Mouse (Mus musculus) stomach, embryonic 14.5 days (tissue): ENCODE results near the gene Adamts8. TPM values are rescaled to one million over a fixed set of nuclear protein-coding genes. Genes with fewer than 3 reads are reported as not detected.

Experiments used
- ATAC-seq: fragments of 200-750 bp; cut with Nextera tagmentation; 2 replicates; pipeline ENCODE4 v1.8.0; 2017; ENCODE audit warnings: low read depth, moderate TSS enrichment; ENCODE audit not compliant: insufficient number of reproducible peaks, insufficient read depth, low FRiP score
- H3K27ac ChIP-seq: fragments of 300-500 bp; sonication (generic); 2 replicates; pipeline ENCODE4 v1.5.1; 2014; ENCODE audit warnings: mild to moderate bottlenecking, low read length, moderate library complexity, mixed read lengths
- H3K27me3 ChIP-seq: fragments of 300-500 bp; sonication (generic); 2 replicates; pipeline ENCODE4 v1.6.1; 2014; ENCODE audit warnings: low read length, control low read depth, mixed read lengths; ENCODE audit not compliant: control insufficient read depth, insufficient read depth
- H3K36me3 ChIP-seq: fragments of 300-500 bp; sonication (generic); 2 replicates; pipeline ENCODE4 v1.6.1; 2014; ENCODE audit warnings: mild to moderate bottlenecking, control low read depth, low read length, moderate library complexity, mixed read lengths; ENCODE audit not compliant: control insufficient read depth, insufficient read depth
- H3K4me1 ChIP-seq: fragments of 300-500 bp; sonication (generic); 2 replicates; pipeline ENCODE4 v1.6.1; 2014; ENCODE audit warnings: low read length, control low read depth, mixed read lengths; ENCODE audit not compliant: control insufficient read depth, insufficient read depth
- H3K4me2 ChIP-seq: fragments of 300-500 bp; sonication (generic); replicated peaks from 2 replicates; pipeline ENCODE4 v1.6.1; 2014; ENCODE audit warnings: low read depth, low read length, control low read depth
- H3K4me3 ChIP-seq: fragments of 300-500 bp; sonication (generic); 2 replicates; pipeline ENCODE4 v1.5.1; 2014; ENCODE audit warnings: low read depth, low read length, control low read depth
- H3K9ac ChIP-seq: fragments of 300-500 bp; sonication (generic); replicated peaks from 2 replicates; pipeline ENCODE4 v1.6.1; 2014; ENCODE audit warnings: low read depth, mild to moderate bottlenecking, control low read depth, low read length, moderate library complexity, mixed read lengths
- H3K9me3 ChIP-seq: fragments of 300-500 bp; sonication (generic); 2 replicates; pipeline ENCODE4 v1.6.1; 2016; ENCODE audit warnings: low read depth, low read length, control low read depth; ENCODE audit not compliant: control insufficient read depth
- WGBS: fragments of 180-500 bp; shearing (Covaris S2); extraction: QIAGEN DNeasy Blood & Tissue Kit; methylation state at CpG from one replicate; pipeline ENCODE4 v1.1.7; 2014; 5-methylcytosine and 5-hydroxymethylcytosine counted together
- polyA plus RNA-seq: library from polyadenylated mRNA; unstranded; fragments of >200 nt; fragmentation: Nextera tagmentation; extraction: Ambion mirVana; gene quantifications from 2 replicates; pipeline ENCODE4 v1.2.1, GENCODE M21; 2014

Adamts8 gene
- 8.1 and 8.3 TPM in 2 replicates for polyA plus RNA-seq

- peaks cover 4% of the 10 kb centered on the region; the same call in 1 of the 2 replicates for H3K4me1 ChIP-seq
- under 1% methylated on average over 91 of the region's 96 CpGs for WGBS
- H3K27ac ChIP-seq, result no peak within 1 kb of the TSS
- H3K9ac ChIP-seq, result peak within 1 kb of the TSS; percentile 22
- ATAC-seq, result peak; percentile 72
- H3K36me3 ChIP-seq, result no peaks in the 10 kb centered on the region
- H3K4me2 ChIP-seq, result peak within 1 kb of the TSS; percentile 97
- H3K27me3 ChIP-seq, result peaks cover 24% of the 10 kb centered on the region
- H3K4me3 ChIP-seq, result peak within 1 kb of the TSS; percentile 62
- H3K9me3 ChIP-seq, result no peaks in the 10 kb centered on the region
Measured at GRCm38 (mm10) chr9:30942512-30943313, at the start of gene Adamts8. TSS of gene Adamts8 (plus strand) at chr9:30942562.

GRCm38 (mm10) chr9:30895618-30896017 is 46.7 kb upstream of the Adamts8 start:
- H3K27ac ChIP-seq, result no peak overlapping the region
- WGBS, result 79% methylated on average over 3 of the region's 3 CpGs
- ATAC-seq, result no peak

GRCm38 (mm10) chr9:30896752-30897151 is 45.6 kb upstream of the Adamts8 start:
- Histone ChIP-seq H3K4me3 (no peak overlapping the region), H3K36me3 (peaks cover 3% of the 10 kb centered on the region), H3K27ac (no peak overlapping the region), H3K4me1 (peaks cover 4% of the 10 kb centered on the region; the same call in 1 of the 2 replicates), H3K9ac (no peak overlapping the region), H3K9me3 (no peaks in the 10 kb centered on the region), H3K27me3 (no peaks in the 10 kb centered on the region), H3K4me2 (no peak overlapping the region)
- ATAC-seq, result 0 out of 2 replicates have a peak, but pooled peaks have one; percentile 46
- WGBS, result 64% methylated on average over 5 of the region's 5 CpGs

More at GRCm38 (mm10) chr9:30895618-30896017, 46.7 kb upstream of the Adamts8 start:
- peaks cover under 1% of the 10 kb centered on the region; the same call in 1 of the 2 replicates for H3K36me3 ChIP-seq
- no peaks in the 10 kb centered on the region for H3K9me3 ChIP-seq
- no peak overlapping the region for H3K9ac ChIP-seq
- H3K27me3 ChIP-seq, result no peaks in the 10 kb centered on the region
- H3K4me2 ChIP-seq, result no peak overlapping the region
- no peak overlapping the region for H3K4me3 ChIP-seq
- H3K4me1 ChIP-seq, result peaks cover 4% of the 10 kb centered on the region; the same call in 1 of the 2 replicates

GRCm38 (mm10) chr9:30897169-30897568 is 45.2 kb upstream of the Adamts8 start:
- H3K9ac ChIP-seq, result no peak overlapping the region
- H3K27me3 ChIP-seq, result no peaks in the 10 kb centered on the region
- no peaks in the 10 kb centered on the region for H3K9me3 ChIP-seq
- H3K4me2 ChIP-seq, result no peak overlapping the region
- no peak overlapping the region for H3K27ac ChIP-seq
- H3K4me3 ChIP-seq, result no peak overlapping the region
- H3K36me3 ChIP-seq, result peaks cover 3% of the 10 kb centered on the region
- 73% methylated on average over 2 of the region's 2 CpGs for WGBS
- H3K4me1 ChIP-seq, result peaks cover 4% of the 10 kb centered on the region; the same call in 1 of the 2 replicates
- ATAC-seq, result no peak

GRCm38 (mm10) chr9:30902152-30902551 is 40.2 kb upstream of the Adamts8 start:
- Histone ChIP-seq H3K4me2 (no peak overlapping the region), H3K4me3 (no peak overlapping the region), H3K9ac (no peak overlapping the region), H3K36me3 (peaks cover 10% of the 10 kb centered on the region), H3K4me1 (no peaks in the 10 kb centered on the region), H3K27ac (no peak overlapping the region), H3K9me3 (no peaks in the 10 kb centered on the region), H3K27me3 (no peaks in the 10 kb centered on the region)
- no peak for ATAC-seq
- WGBS, result 93% methylated on average over 19 of the region's 19 CpGs

- Histone ChIP-seq H3K4me3 (no peak overlapping the region), H3K4me2 (no peak overlapping the region), H3K36me3 (peaks cover 10% of the 10 kb centered on the region), H3K4me1 (no peaks in the 10 kb centered on the region), H3K27ac (no peak overlapping the region), H3K9ac (no peak overlapping the region), H3K9me3 (no peaks in the 10 kb centered on the region), H3K27me3 (no peaks in the 10 kb centered on the region)
- ATAC-seq, result no peak
- WGBS, result 92% methylated on average over 7 of the region's 7 CpGs
Measured at GRCm38 (mm10) chr9:30902641-30903040, 39.7 kb upstream of the Adamts8 start.

GRCm38 (mm10) chr9:30903266-30903665 is 39.1 kb upstream of the Adamts8 start:
- Histone ChIP-seq H3K27me3 (no peaks in the 10 kb centered on the region), H3K4me3 (no peak overlapping the region), H3K4me1 (no peaks in the 10 kb centered on the region), H3K4me2 (no peak overlapping the region), H3K9me3 (no peaks in the 10 kb centered on the region), H3K9ac (no peak overlapping the region), H3K27ac (no peak overlapping the region), H3K36me3 (peaks cover 10% of the 10 kb centered on the region)
- 95% methylated on average over 5 of the region's 5 CpGs for WGBS
- ATAC-seq, result no peak

GRCm38 (mm10) chr9:30905861-30906260 is 36.5 kb upstream of the Adamts8 start:
- Histone ChIP-seq H3K9me3 (no peaks in the 10 kb centered on the region), H3K4me3 (no peak overlapping the region), H3K27ac (no peak overlapping the region), H3K36me3 (peaks cover 7% of the 10 kb centered on the region), H3K4me1 (no peaks in the 10 kb centered on the region), H3K4me2 (no peak overlapping the region), H3K27me3 (no peaks in the 10 kb centered on the region), H3K9ac (no peak overlapping the region)
- 0 out of 2 replicates have a peak, but pooled peaks have one; percentile 23 for ATAC-seq
- WGBS, result 75% methylated on average over 10 of the region's 10 CpGs
